Mouse (Mus musculus): ENCODE data around the gene Atp2a1. TPM values are rescaled to one million over a fixed set of nuclear protein-coding genes. Genes with fewer than 3 reads are reported as not detected.

Atp2a1 gene
- polyA plus RNA-seq, 1 experiment from 2014 or later = 0.20 TPM

DNA sequence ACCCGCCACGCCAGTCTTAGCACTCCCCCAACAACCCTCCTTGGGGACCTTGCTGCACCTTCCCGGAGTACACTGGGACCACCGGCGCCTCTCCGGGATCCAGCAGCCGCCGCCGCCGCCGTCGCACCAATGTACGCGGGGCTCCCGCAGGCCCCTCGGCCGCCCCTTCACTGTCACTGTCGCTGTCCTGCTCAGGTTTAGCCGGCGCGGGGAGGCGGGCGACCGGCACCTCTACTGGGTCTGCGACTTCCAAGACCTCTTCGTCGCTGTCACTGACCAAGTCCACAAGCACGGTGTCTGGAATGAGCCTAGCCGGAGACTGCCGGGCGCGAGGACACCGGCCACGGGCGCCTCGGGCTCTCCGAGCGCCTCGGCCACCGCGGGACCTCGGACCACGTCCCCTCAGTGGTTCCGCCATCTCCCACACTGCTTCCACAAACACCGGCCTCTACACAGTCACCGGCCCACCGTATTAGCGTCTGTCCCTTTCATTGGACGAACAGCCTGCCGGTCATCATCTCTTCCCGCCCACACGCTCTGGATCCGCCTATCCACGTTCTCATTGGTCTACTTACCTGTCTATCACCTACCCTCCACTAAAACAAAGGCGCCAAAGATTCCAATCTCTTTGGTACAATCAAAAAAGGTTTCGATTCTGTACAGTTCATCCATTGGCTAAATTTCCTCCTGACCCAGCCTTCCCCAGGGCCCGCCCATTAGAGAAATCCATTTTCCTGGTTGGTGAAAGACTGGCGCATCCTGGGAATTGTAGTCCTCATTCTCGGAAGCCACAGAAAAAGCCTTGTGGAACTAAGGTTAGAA lies 66.4 kb downstream of the Atp2a1 start, which contains the start of gene Nfatc2ip:
TSS of gene Nfatc2ip (minus strand) at position 440 of the 822 bp plus-strand sequence.
- Histone ChIP-seq H3K36me3 (no peaks in the 10 kb centered on the region), H3K27me3 (no peaks in the 10 kb centered on the region), H3K9me3 (no peaks in the 10 kb centered on the region), H3K4me2 (replicated peaks) (peak within 1 kb of the TSS; percentile 91), H3K27ac (replicated peaks) (peak within 1 kb of the TSS; percentile 58; the same call in 1 of the 2 replicates), H3K9ac (replicated peaks) (peak within 1 kb of the TSS; percentile 81), H3K4me3 (peak within 1 kb of the TSS; percentile 98), H3K4me1 (peaks cover 12% of the 10 kb centered on the region)
- peak; percentile 100 for ATAC-seq (replicated peaks)
- whole genome bisulfite sequencing = under 1% methylated on average over 59 of the region's 59 CpGs

Other genes starting within 250 kb of the Atp2a1 start
- gene Sbk1, start 190.5 kb downstream of the Atp2a1 start, polyA plus RNA-seq (2015; fragmentation: Nextera tagmentation; extraction: Ambion mirVana) = 336 and 348 TPM in 2 replicates
- gene Lat, start 93.5 kb downstream of the Atp2a1 start, polyA plus RNA-seq (2015; fragmentation: Nextera tagmentation; extraction: Ambion mirVana) = 0.67 and 1.1 TPM in 2 replicates
- 72.9 and 75.8 TPM in 2 replicates for gene Spns1, start 85.7 kb downstream of the Atp2a1 start, polyA plus RNA-seq (2015; fragmentation: Nextera tagmentation; extraction: Ambion mirVana)
- gene Nfatc2ip, start 66.4 kb downstream of the Atp2a1 start, polyA plus RNA-seq (2015; fragmentation: Nextera tagmentation; extraction: Ambion mirVana) = 2.6 and 3.0 TPM in 2 replicates
- not detected in 2 replicates for gene Cd19, start 48.2 kb downstream of the Atp2a1 start, polyA plus RNA-seq (2015; fragmentation: Nextera tagmentation; extraction: Ambion mirVana)
- gene Rabep2, start 34.3 kb downstream of the Atp2a1 start, polyA plus RNA-seq (2015; fragmentation: Nextera tagmentation; extraction: Ambion mirVana) = 23.6 and 26.9 TPM in 2 replicates
- gene Sh2b1, start 12.3 kb upstream of the Atp2a1 start, polyA plus RNA-seq (2015; fragmentation: Nextera tagmentation; extraction: Ambion mirVana) = 69.1 and 72.7 TPM in 2 replicates
- gene Tufm, start 24.3 kb upstream of the Atp2a1 start, polyA plus RNA-seq (2015; fragmentation: Nextera tagmentation; extraction: Ambion mirVana) = 127 and 130 TPM in 2 replicates
- 65.2 and 69.0 TPM in 2 replicates for gene Atxn2l, start 40.3 kb upstream of the Atp2a1 start, polyA plus RNA-seq (2015; fragmentation: Nextera tagmentation; extraction: Ambion mirVana)
- gene Eif3c, start 103.3 kb upstream of the Atp2a1 start, polyA plus RNA-seq (2015; fragmentation: Nextera tagmentation; extraction: Ambion mirVana) = 196 TPM in 2 replicates
- 0.25 and 0.32 TPM in 2 replicates for gene Apobr, start 121.8 kb upstream of the Atp2a1 start, polyA plus RNA-seq (2015; fragmentation: Nextera tagmentation; extraction: Ambion mirVana)
- 31.7 and 34.3 TPM in 2 replicates for gene Cln3, start 122.7 kb upstream of the Atp2a1 start, polyA plus RNA-seq (2015; fragmentation: Nextera tagmentation; extraction: Ambion mirVana)
- not detected in 2 replicates for gene Il27, start 131.8 kb upstream of the Atp2a1 start, polyA plus RNA-seq (2015; fragmentation: Nextera tagmentation; extraction: Ambion mirVana)
- gene Nupr1, start 167.8 kb upstream of the Atp2a1 start, polyA plus RNA-seq (2015; fragmentation: Nextera tagmentation; extraction: Ambion mirVana) = 4.9 and 5.9 TPM in 2 replicates
- 54.7 and 55.4 TPM in 2 replicates for gene Sgf29, start 186.2 kb upstream of the Atp2a1 start, polyA plus RNA-seq (2015; fragmentation: Nextera tagmentation; extraction: Ambion mirVana)
- 2.8 TPM in 2 replicates for gene Sult1a1, start 213.3 kb upstream of the Atp2a1 start, polyA plus RNA-seq (2015; fragmentation: Nextera tagmentation; extraction: Ambion mirVana)
- gene Bola2, start 232.3 kb upstream of the Atp2a1 start, polyA plus RNA-seq (2015; fragmentation: Nextera tagmentation; extraction: Ambion mirVana) = 141 and 158 TPM in 2 replicates
- 17.5 and 18.0 TPM in 2 replicates for gene Slx1b, start 232.7 kb upstream of the Atp2a1 start, polyA plus RNA-seq (2015; fragmentation: Nextera tagmentation; extraction: Ambion mirVana)
- gene Coro1a, start 244.7 kb upstream of the Atp2a1 start, polyA plus RNA-seq (2015; fragmentation: Nextera tagmentation; extraction: Ambion mirVana) = 99.8 and 108 TPM in 2 replicates

Data from forebrain, embryonic 15.5 days (tissue).